Mouse (Mus musculus) embryonic stem cell, embryonic (primary cell): ENCODE results near the gene Itih2.

Source experiments
- CTCF ChIA-PET, 4 experiments: fragments of 300-600 bp in 2 of 4; fragments of 350-600 bp in 2 of 4; sonication (Branson Sonifier 250); formaldehyde crosslinking; loops; one replicate each; lab custom pipeline; 2022; ENCODE audit warnings: inconsistent platforms in 2 of 4; lab: Charles Lee
- POLR2A ChIA-PET, 4 experiments: fragments of 300-600 bp in 2 of 4; fragments of 350-600 bp in 2 of 4; sonication (Branson Sonifier 250); formaldehyde crosslinking; loops; one replicate each; lab custom pipeline; 2022; ENCODE audit warnings: antibody characterized with exemption in 4 of 4, inconsistent platforms in 1 of 4; lab: Charles Lee

Itih2 gene

GRCm38 (mm10) chr2:10128571-10128970, 2.6 kb downstream of the Itih2 start:
- ChIA-PET POLR2A (interaction anchor here in 1 of 4 experiments (0.6 kb wide), 1 partner anchor 1357 kb away, joined by 3 read pairs; no protein-coding TSS in a partner anchor), CTCF (interaction anchor here in 3 of 4 experiments (0.9 to 1.6 kb wide), 4 partner anchors 14 to 30 kb away, joined by 4 to 6 read pairs (median 4); no protein-coding TSS in a partner anchor)

GRCm38 (mm10) chr2:10127471-10127870, 3.7 kb downstream of the Itih2 start:
- CTCF ChIA-PET = interaction anchor here in 3 of 4 experiments (0.9 to 2.1 kb wide), 6 partner anchors 15 to 161 kb away, joined by 3 to 6 read pairs (median 4); no protein-coding TSS in a partner anchor

GRCm38 (mm10) chr2:10126122-10126521, 5.1 kb downstream of the Itih2 start:
- CTCF ChIA-PET = interaction anchor here in 1 of 4 experiments (2.1 kb wide), 1 partner anchor 162 kb away, joined by 4 read pairs; no protein-coding TSS in a partner anchor

More at GRCm38 (mm10) chr2:10127471-10127870, 3.7 kb downstream of the Itih2 start:
- POLR2A ChIA-PET = no interaction called here

GRCm38 (mm10) chr2:10121826-10122225, 9.4 kb downstream of the Itih2 start:
- POLR2A ChIA-PET = interaction anchor here in 1 of 4 experiments (0.6 kb wide), 1 partner anchor 1299 kb away, joined by 3 read pairs; no protein-coding TSS in a partner anchor
- CTCF ChIA-PET = no interaction called here

More at GRCm38 (mm10) chr2:10126122-10126521, 5.1 kb downstream of the Itih2 start:
- POLR2A ChIA-PET = interaction anchor here in 1 of 4 experiments (0.6 kb wide), 1 partner anchor 1473 kb away, joined by 3 read pairs; no protein-coding TSS in a partner anchor

GRCm38 (mm10) chr2:10119276-10119675, 11.9 kb downstream of the Itih2 start:
- CTCF ChIA-PET = no interaction called here
- POLR2A ChIA-PET = interaction anchor here in 1 of 4 experiments (0.5 kb wide), 1 partner anchor 105 kb away, joined by 3 read pairs; no protein-coding TSS in a partner anchor

- ChIA-PET CTCF (interaction anchor here in 1 of 4 experiments (0.7 kb wide), 1 partner anchor 214 kb away, joined by 4 read pairs; no protein-coding TSS in a partner anchor), POLR2A (no interaction called here)
These were observed 12.4 kb downstream of the Itih2 start for GRCm38 (mm10) chr2:10118751-10119150.

- POLR2A ChIA-PET = no interaction called here
- CTCF ChIA-PET = no interaction called here
These were observed 22.5 kb downstream of the Itih2 start for GRCm38 (mm10) chr2:10108535-10109189.

- POLR2A ChIA-PET = interaction anchor here in 2 of 4 experiments (1.0 to 1.5 kb wide), 4 partner anchors 10 to 196 kb away, joined by 3 to 5 read pairs (median 4); partner anchors contain the start of genes Atp5c1 (in 1 of the 2) and Kin (in 1 of the 2)
- CTCF ChIA-PET = interaction anchor here (0.5 to 2.2 kb wide), 26 partner anchors 10 to 1427 kb away, joined by 3 to 18 read pairs (median 4); partner anchors contain the start of genes Atp5c1 (in 1 of the 4) and Kin (in 1 of the 4)
These were observed 30.0 kb downstream of the Itih2 start for GRCm38 (mm10) chr2:10101180-10101579.

GRCm38 (mm10) chr2:10100471-10100870, 30.7 kb downstream of the Itih2 start:
- POLR2A ChIA-PET = interaction anchor here in 2 of 4 experiments (1.0 to 1.5 kb wide), 4 partner anchors 9 to 197 kb away, joined by 3 to 5 read pairs (median 4); partner anchors contain the start of genes Atp5c1 (in 1 of the 2) and Kin (in 1 of the 2)
- CTCF ChIA-PET = interaction anchor here (0.5 to 2.2 kb wide), 23 partner anchors 9 to 1401 kb away, joined by 3 to 18 read pairs (median 4); partner anchors contain the start of genes Atp5c1 (in 1 of the 4) and Kin (in 1 of the 4)

GRCm38 (mm10) chr2:10098598-10099215, 32.5 kb downstream of the Itih2 start:
- CTCF ChIA-PET = interaction anchor here (0.5 to 2.2 kb wide), 23 partner anchors 8 to 949 kb away, joined by 3 to 12 read pairs (median 4); no protein-coding TSS in a partner anchor
- POLR2A ChIA-PET = interaction anchor here in 3 of 4 experiments (0.6 to 3.7 kb wide), 8 partner anchors 11 to 57 kb away, joined by 3 to 14 read pairs (median 3); partner anchors contain the start of genes Atp5c1 (in 3 of the 3) and Kin (in 3 of the 3)

- CTCF ChIA-PET = interaction anchor here in 3 of 4 experiments (0.6 to 1.2 kb wide), 3 partner anchors 14 to 350 kb away, joined by 3 to 4 read pairs (median 3); partner anchors contain the start of genes Atp5c1 (in 1 of the 3) and Kin (in 1 of the 3)
- POLR2A ChIA-PET = interaction anchor here in 3 of 4 experiments (1.0 to 4.4 kb wide), 3 partner anchors 14 to 18 kb away, joined by 3 to 29 read pairs (median 5); partner anchors contain the start of genes Atp5c1 (in 2 of the 3) and Kin (in 2 of the 3)
These were observed 36.7 kb downstream of the Itih2 start for GRCm38 (mm10) chr2:10094327-10095100.

- POLR2A ChIA-PET = interaction anchor here in 2 of 4 experiments (0.8 to 1.5 kb wide), 5 partner anchors 7 to 198 kb away, joined by 3 to 4 read pairs (median 3); partner anchors contain the start of genes Atp5c1 (in 1 of the 2) and Kin (in 1 of the 2)
These were observed 43.8 kb downstream of the Itih2 start for GRCm38 (mm10) chr2:10087256-10087850.

GRCm38 (mm10) chr2:10082737-10083136, 48.5 kb downstream of the Itih2 start:
- POLR2A ChIA-PET = interaction anchor here in 1 of 4 experiments (1.2 kb wide), 1 partner anchor 15 kb away, joined by 4 read pairs; no protein-coding TSS in a partner anchor
- CTCF ChIA-PET = no interaction called here

More at GRCm38 (mm10) chr2:10087256-10087850, 43.8 kb downstream of the Itih2 start:
- CTCF ChIA-PET = interaction anchor here in 1 of 4 experiments (1.0 kb wide), 1 partner anchor 51 kb away, joined by 4 read pairs; no protein-coding TSS in a partner anchor

GRCm38 (mm10) chr2:10081453-10082080, 49.6 kb downstream of the Itih2 start:
- ChIA-PET CTCF (no interaction called here), POLR2A (no interaction called here)

GRCm38 (mm10) chr2:10080310-10081010, 50.7 kb downstream of the Itih2 start, which contains the start of the genes Atp5c1 and Kin:
Atp5c1 (minus strand) TSS chr2:10080510.
Kin (plus strand) TSS chr2:10080593.
- POLR2A ChIA-PET = interaction anchor here (0.5 to 6.6 kb wide), 66 partner anchors 8 to 1697 kb away, joined by 3 to 45 read pairs (median 4); partner anchors contain the start of genes Taf3 (in 2 of the 4), Fbh1 (in 1 of the 4) and Itih5 (in 1 of the 4)

More at GRCm38 (mm10) chr2:10080310-10081010, 50.7 kb downstream of the Itih2 start, which contains the start of the genes Atp5c1 and Kin:
- CTCF ChIA-PET = interaction anchor here (0.8 to 1.4 kb wide), 7 partner anchors 8 to 208 kb away, joined by 3 to 12 read pairs (median 4); no protein-coding TSS in a partner anchor
